Mouse (Mus musculus): ENCODE results near the gene Pnmal2.
A peak's percentile ranks its signal among the peaks of the same experiment; 100 is the strongest.
"Not testable (repeated sequence)": the region's sequence is repeated elsewhere in the genome, so short reads cannot be mapped to it uniquely, and the experiment has no call there.

Gene Pnmal2

DNA sequence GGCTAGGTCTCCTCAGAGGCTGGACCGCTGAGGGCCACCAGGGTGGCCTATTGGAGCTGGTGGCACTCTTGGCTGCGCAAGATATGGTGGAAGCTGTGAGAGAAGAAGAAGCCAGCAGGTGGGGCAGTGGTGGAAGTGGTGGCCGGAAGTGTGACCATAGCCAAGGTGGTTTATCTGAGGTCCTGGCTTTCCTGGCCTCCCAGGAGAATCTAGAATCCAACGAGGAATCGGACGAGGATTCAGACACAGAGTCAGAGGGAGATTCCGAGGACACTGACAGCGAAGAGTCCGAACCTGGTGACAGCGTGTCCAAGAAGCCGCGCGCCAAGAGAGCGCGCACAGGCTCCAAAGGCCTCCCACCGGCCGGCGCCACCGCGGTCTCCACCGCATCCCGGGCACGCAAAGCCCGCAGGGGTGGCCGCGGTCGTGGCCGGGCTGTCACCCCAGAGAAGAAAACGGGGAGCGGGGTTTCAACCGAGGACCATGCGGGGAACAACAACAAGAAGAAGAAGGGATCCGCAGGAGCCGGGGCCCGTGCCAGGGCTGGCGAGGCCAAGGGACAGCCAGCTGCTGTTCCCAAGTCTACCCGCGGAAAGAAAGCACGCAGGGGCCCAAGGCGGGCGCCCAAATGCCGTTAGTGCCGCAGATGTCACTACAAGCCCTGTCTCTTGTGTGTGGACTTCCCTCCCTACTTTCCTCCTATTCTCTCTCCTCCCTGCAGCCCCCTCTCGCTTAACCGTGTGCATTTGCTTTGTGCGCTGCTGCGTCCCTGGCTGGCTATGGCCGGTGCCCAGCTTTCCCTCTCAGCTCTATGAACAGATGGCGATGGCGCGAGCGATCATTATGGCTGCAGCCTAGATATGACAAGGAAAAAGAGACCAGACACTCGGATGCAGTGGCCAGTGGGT lies 2.2 kb downstream of the Pnmal2 start:
- no peak for DNase-seq

GRCm38 (mm10) chr7:16947349-16947895 lies 2.9 kb downstream of the Pnmal2 start:
- no peak for DNase-seq

DNA sequence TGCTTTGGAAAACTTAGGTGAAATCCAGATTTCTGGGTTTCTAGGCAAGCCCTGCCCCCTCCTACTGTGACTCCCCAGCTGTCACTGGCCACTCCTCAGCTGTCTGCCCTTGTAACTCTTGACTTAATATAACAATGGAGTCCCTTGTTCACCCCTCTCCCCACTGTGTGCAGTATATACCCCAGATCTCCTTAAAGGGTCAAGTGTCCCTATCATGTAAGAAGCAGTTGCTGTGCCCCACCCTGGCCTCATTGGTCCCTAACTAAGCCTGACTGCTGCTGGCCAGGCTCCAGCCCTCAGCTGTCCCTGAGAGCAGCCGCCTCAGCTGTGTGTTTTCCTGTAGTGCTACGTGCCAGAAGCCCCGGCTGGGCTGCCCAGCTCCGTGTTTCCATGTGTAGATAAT lies 3.5 kb downstream of the Pnmal2 start:
- DNase-seq, result no peak

DNA sequence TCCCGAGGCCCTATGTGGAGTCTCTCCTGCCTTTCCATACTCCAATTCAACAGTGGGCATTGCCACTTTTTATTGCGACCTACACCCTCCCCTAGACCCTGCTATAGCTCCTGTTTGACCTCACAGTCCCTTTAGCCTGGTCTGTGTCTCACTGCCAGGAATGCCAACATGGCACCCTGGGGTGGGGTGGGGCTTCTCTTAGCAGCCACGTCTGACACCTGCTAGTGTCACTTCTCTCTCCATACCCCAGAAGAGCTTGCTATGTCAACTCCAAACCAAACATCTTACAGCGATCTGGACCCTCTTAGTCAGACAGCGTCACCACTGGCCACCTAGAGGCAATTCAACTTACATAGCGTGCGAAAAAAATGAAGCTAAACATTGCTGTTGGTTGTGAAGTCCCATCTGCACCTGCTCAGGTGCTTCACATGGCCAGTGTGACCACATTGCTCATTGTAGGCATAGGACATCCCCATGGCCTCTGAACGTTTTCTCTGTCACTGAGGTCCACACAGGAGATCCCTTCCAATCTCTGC lies 4.5 kb downstream of the Pnmal2 start:
- no peak for DNase-seq

GRCm38 (mm10) chr7:16949908-16950841 lies 5.7 kb downstream of the Pnmal2 start:
- peak; percentile 74 for DNase-seq

DNA sequence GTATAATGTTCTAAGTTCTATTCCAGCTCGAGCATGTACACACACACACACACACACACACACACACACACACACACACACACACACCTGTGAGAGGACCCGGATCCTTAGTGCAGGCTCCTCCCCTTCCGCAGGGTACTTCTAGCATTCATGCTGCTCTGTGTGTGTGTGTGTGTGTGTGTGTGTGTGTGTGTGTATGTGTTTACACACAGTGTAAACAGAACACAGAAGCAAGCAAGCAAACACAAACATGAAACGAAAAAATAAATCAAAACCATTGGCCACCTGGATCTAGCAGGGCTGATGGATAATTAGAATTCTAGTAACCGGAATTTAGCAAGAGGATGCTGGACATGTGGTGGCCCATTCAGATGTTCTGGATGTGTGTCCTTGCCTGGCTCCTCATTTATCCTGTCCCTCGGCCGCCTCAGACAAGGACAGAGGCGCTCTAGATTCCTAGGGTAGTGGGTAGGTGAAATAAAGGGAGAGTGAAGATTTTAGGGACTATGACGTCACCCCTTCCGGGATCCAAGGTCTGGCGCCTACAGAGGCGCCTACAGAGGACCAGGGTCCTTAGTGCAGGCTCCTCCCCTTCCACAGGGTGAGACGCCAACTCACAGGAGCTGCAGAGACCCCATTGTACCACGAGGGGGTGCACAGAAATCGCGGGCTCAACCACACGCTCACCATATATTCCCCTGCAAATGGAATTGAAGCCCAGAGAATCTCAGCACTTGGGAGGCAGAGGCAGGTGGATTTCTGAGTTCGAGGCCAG lies 6.6 kb downstream of the Pnmal2 start:
- DNase-seq, result peak; percentile 75

DNA sequence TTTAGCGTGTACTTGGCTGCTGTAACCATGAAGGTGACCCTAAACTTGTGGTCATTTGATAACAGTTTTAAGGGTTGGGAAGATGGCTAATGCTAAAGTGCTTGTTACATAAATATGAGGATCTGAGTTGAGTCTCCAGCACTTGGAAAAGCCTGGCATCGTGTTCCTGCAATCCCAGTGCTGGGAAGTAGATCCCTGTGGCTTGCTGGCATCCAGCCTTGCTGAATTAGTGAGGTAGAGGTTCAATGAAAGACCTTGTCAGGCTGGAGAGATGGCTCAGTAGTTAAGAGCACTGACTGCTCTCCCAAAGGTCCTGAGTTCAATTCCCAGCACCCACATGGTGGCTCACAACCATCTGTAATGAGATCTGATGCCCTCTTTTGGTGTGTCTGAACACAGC lies 9.3 kb downstream of the Pnmal2 start:
- DNase-seq, result not testable (repeated sequence)

GRCm38 (mm10) chr7:16955712-16956111 lies 11.2 kb downstream of the Pnmal2 start:
- DNase-seq, result no peak

DNA sequence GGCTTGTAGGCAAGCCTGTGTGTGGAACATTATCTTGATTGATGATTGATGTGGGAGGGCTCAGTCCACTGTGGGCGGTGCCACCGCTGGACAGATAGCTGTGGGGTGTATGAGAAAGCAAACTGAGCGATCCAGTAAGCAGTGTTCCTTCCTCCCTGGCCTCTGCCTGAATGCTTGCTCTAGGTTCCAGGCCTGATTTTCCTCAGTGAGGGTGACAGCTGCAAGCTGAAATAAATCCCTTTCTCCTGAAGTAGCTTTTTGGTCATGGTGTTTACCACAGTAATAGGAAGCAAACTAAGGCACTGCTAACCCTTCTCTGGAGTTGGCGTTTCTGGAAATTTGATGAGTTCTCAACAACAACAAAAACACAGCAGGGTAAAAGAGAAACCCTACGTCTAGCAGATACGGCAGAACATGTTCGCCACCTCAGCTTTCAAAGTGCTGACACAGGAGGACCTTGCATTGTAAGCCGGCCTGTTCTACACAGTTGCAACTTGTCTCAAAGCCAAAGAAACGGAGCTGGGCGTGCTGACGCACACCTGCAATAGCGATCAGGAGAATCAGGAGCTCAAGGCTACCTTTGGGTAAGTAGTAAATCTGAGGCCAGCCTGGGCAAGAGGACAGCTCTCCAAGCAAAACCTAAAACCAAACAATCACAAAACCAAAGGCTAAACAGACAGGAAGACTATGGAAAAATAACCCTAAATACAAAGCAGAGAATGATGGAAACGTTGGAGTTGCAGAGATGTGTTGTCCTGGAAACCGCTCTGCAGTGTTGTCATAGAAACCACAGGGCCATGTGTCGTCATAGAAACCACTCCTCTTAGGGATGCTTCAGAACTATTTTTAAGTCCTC lies 12.2 kb downstream of the Pnmal2 start:
- no peak for DNase-seq

DNA sequence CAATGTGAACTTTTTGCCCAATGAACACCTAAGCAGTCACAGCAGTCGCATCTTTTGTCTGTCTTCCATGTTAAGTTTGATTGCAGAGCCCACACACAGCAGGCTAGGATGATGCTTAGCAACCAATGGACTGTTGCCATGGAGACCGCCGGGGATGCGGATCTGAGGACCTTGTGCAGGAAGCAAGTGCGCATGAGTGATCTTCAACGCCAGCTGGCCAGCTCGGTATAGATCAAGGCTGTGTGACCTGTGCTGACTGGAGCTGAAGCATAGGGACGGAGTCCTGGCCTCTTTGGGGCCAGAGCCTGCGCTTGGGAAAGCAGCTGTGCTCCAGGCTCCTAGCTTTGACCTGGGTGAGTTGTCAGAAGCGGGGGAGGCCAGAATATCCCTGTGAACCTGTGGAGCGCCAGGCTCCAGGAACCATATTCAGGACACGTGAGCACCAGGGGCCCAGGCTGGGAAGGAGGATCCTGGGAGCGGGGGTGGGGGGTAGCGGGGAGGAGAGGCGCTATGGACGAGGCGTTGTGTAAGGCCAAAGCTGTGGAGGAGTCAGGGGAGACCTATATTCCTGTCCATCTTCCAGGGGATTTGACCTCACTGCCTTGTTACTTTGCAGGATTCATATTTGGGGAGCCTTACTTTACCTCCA lies 15.2 kb downstream of the Pnmal2 start, which contains the start of gene Pnmal1:
Gene Pnmal1, plus strand, starts transcription at position 141 of the 649 bp plus-strand sequence.
- DNase-seq, result no peak

- no peak for DNase-seq
Observed at GRCm38 (mm10) chr7:16961678-16962077, 17.2 kb downstream of the Pnmal2 start.

GRCm38 (mm10) chr7:16968414-16968813 lies 23.9 kb downstream of the Pnmal2 start:
- DNase-seq, result no peak

DNA sequence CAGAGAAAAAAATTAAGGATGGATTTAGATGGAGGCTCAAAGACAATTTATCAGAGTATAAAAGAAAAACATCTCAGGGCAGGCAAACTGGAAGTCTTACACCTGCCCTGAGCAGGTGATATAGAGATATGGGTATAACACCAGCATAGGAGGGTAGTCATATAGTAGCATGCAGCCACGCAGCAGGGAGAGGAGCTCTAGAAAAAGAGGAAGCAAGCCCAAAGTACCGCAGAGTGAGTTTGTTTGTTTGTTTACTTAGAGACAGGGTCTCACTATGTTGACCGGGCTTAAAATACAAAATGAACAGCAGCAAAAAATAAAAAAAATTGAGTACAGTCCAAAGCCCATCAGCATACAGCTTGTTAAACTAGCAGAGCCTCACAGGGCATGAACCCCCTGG lies 26.7 kb downstream of the Pnmal2 start:
- no peak for DNase-seq

DNA sequence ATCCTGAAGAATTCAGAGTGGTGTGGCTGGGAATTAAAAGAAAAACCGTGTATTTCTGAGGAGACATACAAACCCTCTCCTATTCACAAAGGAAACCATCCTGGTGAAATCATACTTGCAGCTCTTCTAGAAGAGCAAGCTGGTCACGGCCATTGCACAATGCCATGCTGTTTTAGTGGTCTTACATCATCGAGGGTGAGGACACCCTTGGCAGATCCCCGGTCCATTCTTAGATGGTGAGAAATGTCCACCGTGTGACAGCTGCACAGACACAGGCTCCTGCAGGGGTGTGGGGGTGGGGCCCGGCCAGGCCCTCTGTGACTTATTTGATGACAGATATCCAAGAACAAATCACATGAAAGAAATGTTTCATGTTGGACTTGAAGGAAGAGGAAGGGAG lies 29.5 kb downstream of the Pnmal2 start:
- no peak for DNase-seq

DNA sequence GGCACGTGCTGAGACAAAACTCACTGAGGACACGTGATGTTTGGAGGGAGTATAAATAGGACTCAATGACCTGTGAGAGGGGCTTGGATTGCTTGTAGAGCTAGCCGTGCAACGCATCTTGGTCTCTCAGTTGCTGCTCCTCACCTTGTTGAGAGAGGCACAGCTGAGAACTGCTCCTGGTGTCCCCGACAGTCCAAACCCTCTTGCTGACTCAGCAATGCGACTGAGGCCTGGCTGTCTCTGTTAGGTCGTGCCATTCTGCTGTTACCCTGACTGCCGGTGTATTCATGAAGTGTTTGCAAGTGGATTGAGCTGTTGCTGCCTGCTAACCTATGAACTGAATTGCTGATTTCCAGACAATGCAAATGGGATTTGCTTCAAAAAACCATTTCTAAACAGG lies 31.8 kb downstream of the Pnmal2 start:
- no peak for DNase-seq

DNA sequence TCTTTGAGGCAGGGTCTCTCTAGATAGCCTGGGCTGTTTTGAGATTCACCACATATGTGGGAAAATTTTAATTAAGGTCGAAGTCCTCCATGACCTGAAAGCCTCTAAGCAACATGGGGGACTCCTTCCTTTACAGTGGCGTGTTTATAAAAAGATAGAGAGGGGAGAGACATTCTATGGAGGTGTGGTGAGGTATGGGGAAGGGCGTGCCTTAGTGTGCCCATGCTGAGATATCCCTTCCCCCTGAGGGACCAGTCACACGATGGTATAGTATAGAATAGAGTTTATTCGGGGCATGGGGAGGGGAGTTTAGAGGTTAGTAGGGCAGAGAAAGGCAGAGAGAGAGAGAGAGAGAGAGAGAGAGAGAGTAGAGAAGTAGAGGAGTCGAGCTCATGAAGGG lies 33.7 kb downstream of the Pnmal2 start:
- DNase-seq, result no peak

GRCm38 (mm10) chr7:16978593-16978992 lies 34.1 kb downstream of the Pnmal2 start:
- DNase-seq, result no peak

DNA sequence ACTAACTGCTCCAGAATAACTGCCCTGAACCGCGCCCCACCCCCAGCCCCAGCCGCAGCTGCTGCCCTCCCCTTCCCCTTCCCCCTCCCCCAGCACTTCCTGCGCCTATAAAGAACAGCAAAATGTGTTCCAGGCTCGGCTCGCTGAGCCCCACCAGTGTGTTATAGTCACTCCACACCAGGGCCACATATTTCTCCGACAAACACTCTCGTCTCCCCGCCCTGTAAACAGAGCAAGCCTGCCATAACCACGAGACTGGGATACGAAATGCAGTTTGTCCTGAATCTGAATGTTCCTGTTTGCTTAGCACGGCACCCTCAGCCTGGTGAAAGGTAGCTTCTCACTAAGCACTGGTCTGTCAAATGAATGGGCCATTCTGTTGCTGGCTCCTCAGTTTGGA lies 35.9 kb downstream of the Pnmal2 start:
- DNase-seq, result no peak

- no peak for DNase-seq
Observed at GRCm38 (mm10) chr7:16982859-16983568, 38.5 kb downstream of the Pnmal2 start, which contains the start of gene Gm42372. TSS of gene Gm42372 (plus strand) at chr7:16983086.

Data from kidney, adult 9 months (tissue).